Mouse (Mus musculus) lung, postnatal 36 days (tissue): ENCODE results near the gene Mitf.
A peak's percentile ranks its signal among the peaks of the same experiment; 100 is the strongest.

Source experiments
- DNase-seq: peaks from one replicate; pipeline ENCODE4 v3.0.0; 2022; ENCODE audit warnings: mixed read lengths

The Mitf gene

GRCm38 (mm10) chr6:97806781-97807743 lies at the start of gene Mitf:
Gene Mitf (plus strand): TSS chr6:97807052.
- peak; percentile 96 for DNase-seq

GRCm38 (mm10) chr6:97757361-97757760 lies 49.5 kb upstream of the Mitf start:
- DNase-seq = peak; percentile 55

- no peak for DNase-seq
Observed at GRCm38 (mm10) chr6:97758884-97759283, 48.0 kb upstream of the Mitf start.

GRCm38 (mm10) chr6:97759301-97759700 lies 47.6 kb upstream of the Mitf start:
- DNase-seq = peak; percentile 90

- DNase-seq = peak; percentile 6
Observed at GRCm38 (mm10) chr6:97761326-97761725, 45.5 kb upstream of the Mitf start.

- DNase-seq = no peak
Observed at GRCm38 (mm10) chr6:97763970-97764369, 42.9 kb upstream of the Mitf start.

- no peak for DNase-seq
Observed at GRCm38 (mm10) chr6:97767836-97768235, 39.0 kb upstream of the Mitf start.

GRCm38 (mm10) chr6:97769549-97769948 lies 37.3 kb upstream of the Mitf start:
- no peak for DNase-seq

GRCm38 (mm10) chr6:97781316-97781715 lies 25.5 kb upstream of the Mitf start:
- DNase-seq = no peak

GRCm38 (mm10) chr6:97782291-97782690 lies 24.6 kb upstream of the Mitf start:
- no peak for DNase-seq

GRCm38 (mm10) chr6:97786871-97787270 lies 20.0 kb upstream of the Mitf start:
- no peak for DNase-seq

- DNase-seq = no peak
Observed at GRCm38 (mm10) chr6:97788361-97788974, 18.4 kb upstream of the Mitf start.

- DNase-seq = no peak
Observed at GRCm38 (mm10) chr6:97789700-97790099, 17.2 kb upstream of the Mitf start.

GRCm38 (mm10) chr6:97792104-97792503 lies 14.7 kb upstream of the Mitf start:
- DNase-seq = peak; percentile 41

GRCm38 (mm10) chr6:97795175-97795574 lies 11.7 kb upstream of the Mitf start:
- no peak for DNase-seq

- no peak for DNase-seq
Observed at GRCm38 (mm10) chr6:97800615-97801014, 6.2 kb upstream of the Mitf start.

- no peak for DNase-seq
Observed at GRCm38 (mm10) chr6:97806051-97806450, 801 bp upstream of the Mitf start.

- DNase-seq = no peak
Observed at GRCm38 (mm10) chr6:97814191-97814590, 7.3 kb downstream of the Mitf start.

GRCm38 (mm10) chr6:97815723-97816122 lies 8.9 kb downstream of the Mitf start:
- peak; percentile 53 for DNase-seq

GRCm38 (mm10) chr6:97816806-97817205 lies 10.0 kb downstream of the Mitf start:
- DNase-seq = no peak

- no peak for DNase-seq
Observed at GRCm38 (mm10) chr6:97818128-97818527, 11.3 kb downstream of the Mitf start.

GRCm38 (mm10) chr6:97818948-97819347 lies 12.1 kb downstream of the Mitf start:
- DNase-seq = no peak

- peak; percentile 36 for DNase-seq
Observed at GRCm38 (mm10) chr6:97820505-97820904, 13.7 kb downstream of the Mitf start.

GRCm38 (mm10) chr6:97821811-97822210 lies 15.0 kb downstream of the Mitf start:
- DNase-seq = no peak
